In the genomic region with DNA sequence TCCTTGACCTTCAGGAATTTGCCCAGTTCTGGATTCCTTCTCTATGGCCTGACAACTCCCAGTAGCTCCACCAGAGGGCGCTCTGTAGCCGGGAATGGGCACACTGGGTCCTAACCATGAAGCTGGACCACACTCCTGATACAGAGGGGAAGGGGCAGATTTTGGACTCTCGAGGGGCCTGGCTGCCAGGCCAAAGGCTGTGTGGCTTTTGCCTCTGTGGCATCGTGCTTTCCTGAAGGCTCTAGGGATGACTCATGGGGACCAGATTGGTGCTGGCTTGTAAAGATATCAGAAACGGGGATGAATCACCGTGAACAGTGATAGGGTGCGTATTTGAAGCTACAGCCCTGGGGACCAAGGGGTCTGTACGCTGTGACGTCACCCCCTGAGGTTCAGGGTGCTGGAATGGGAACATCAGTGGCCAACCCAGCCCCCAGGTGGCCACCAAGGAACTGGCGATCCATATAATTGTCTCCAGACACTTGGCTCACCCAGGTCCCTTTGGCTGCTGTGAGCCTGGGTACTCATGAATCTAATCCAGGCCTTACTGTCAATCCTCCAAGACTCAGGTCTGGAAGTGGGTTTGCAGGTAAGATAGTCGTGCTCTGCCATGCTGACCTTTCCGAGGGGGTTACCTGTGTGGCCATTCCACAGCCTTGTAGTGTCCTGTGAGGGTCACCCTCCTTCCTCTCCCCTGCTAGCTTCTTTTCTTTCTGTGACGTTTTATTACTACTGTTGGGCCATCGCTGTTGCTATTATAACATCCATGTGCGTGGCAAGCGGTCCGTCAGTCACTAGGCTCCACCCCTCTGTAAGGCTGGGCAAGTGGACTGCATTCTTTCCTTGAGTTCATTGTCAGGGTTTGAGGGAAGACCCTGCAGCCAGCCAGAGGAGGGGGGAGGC, we compare ENCODE assay signal across 8 mouse cellular contexts. TPM values are rescaled to one million over a fixed set of nuclear protein-coding genes. Genes with fewer than 3 reads are reported as not detected.
DNase-seq lines count a peak whose midpoint lies in the region; ATAC-seq and TF ChIP-seq lines count a peak whose summit lies in the region.

No protein-coding gene starts in this region.

- H3K27me3 ChIP-seq in MEL (ENCODE audit: control insufficient read depth in 1 of 2, insufficient read depth in 2 of 2, low read length in 2 of 2), result no peaks in the 10 kb centered on the region
- H3K27me3 ChIP-seq in forebrain, embryonic 11.5 days (ENCODE audit: control insufficient read depth, insufficient read depth, low read length), result no peaks in the 10 kb centered on the region
- H3K27me3 ChIP-seq in midbrain, embryonic 11.5 days (ENCODE audit: control insufficient read depth, insufficient read depth, low read length), result no peaks in the 10 kb centered on the region

- ATAC-seq in forebrain, embryonic 11.5 days (replicated peaks; ENCODE audit: low FRiP score), result no peak
- ATAC-seq in midbrain, embryonic 11.5 days (ENCODE audit: low FRiP score), result no peak

- 53% methylated on average over 17 of the region's 17 CpGs for WGBS in forebrain, embryonic 11.5 days
- WGBS in midbrain, embryonic 11.5 days, result 59% methylated on average over 17 of the region's 17 CpGs

- no peaks in the 10 kb centered on the region for H3K4me1 ChIP-seq in MEL (ENCODE audit: control insufficient read depth in 1 of 2, insufficient read depth in 2 of 2, low read length in 2 of 2)
- peaks cover 20% of the 10 kb centered on the region for H3K4me1 ChIP-seq in brown adipose tissue, adult 24 weeks (ENCODE audit: control insufficient read depth, insufficient read depth, insufficient read length, low read length)
- H3K4me1 ChIP-seq in forebrain, embryonic 11.5 days (replicated peaks; ENCODE audit: control insufficient read depth, insufficient read depth, low read length), result no peaks in the 10 kb centered on the region
- H3K4me1 ChIP-seq in midbrain, embryonic 11.5 days (ENCODE audit: control insufficient read depth, insufficient read depth, low read length), result no peaks in the 10 kb centered on the region; the same call in 1 of the 2 replicates

- no peak overlapping the region for H3K9ac ChIP-seq in MEL (ENCODE audit: control insufficient read depth, low read depth, low read length, poor library complexity, severe bottlenecking)
- H3K9ac ChIP-seq in forebrain, embryonic 11.5 days (ENCODE audit: low read length), result no peak overlapping the region
- no peak overlapping the region for H3K9ac ChIP-seq in midbrain, embryonic 11.5 days (ENCODE audit: low read length)

- no peak overlapping the region for H3K27ac ChIP-seq in MEL (ENCODE audit: control insufficient read depth, low read depth, low read length)
- H3K27ac ChIP-seq in brown adipose tissue, adult 24 weeks (replicated peaks; ENCODE audit: low read depth, low read length), result peak overlapping the region; percentile 97
- H3K27ac ChIP-seq in forebrain, embryonic 11.5 days (ENCODE audit: low read depth, low read length), result no peak overlapping the region
- H3K27ac ChIP-seq in midbrain, embryonic 11.5 days (ENCODE audit: low read depth, low read length), result no peak overlapping the region

- no peaks in the 10 kb centered on the region for H3K36me3 ChIP-seq in MEL (ENCODE audit: control insufficient read depth in 1 of 2, insufficient read depth in 2 of 2, low read length in 2 of 2)
- H3K36me3 ChIP-seq in forebrain, embryonic 11.5 days (ENCODE audit: control insufficient read depth, insufficient read depth, low read length), result no peaks in the 10 kb centered on the region
- H3K36me3 ChIP-seq in midbrain, embryonic 11.5 days (ENCODE audit: control insufficient read depth, insufficient read depth, low read length), result no peaks in the 10 kb centered on the region

- peak; percentile 86 to 92 (median 89) for TF ChIP-seq CTCF in MEL (IDR thresholded peaks at IDR 0.05 in 2 of 3, conservative IDR thresholded peaks at IDR 0.05 in 1 of 3; ENCODE audit: control insufficient read depth in 1 of 3, insufficient read depth in 1 of 3, low read depth in 2 of 3, low read length in 3 of 3, poor library complexity in 1 of 3, severe bottlenecking in 1 of 3)

- H3K4me3 ChIP-seq in MEL (ENCODE audit: control insufficient read depth in 1 of 2, insufficient read depth in 1 of 2, low read depth in 2 of 2, low read length in 2 of 2), result no peak overlapping the region
- no peak overlapping the region for H3K4me3 ChIP-seq in brown adipose tissue, adult 24 weeks (ENCODE audit: insufficient read depth, low read depth, low read length)
- H3K4me3 ChIP-seq in forebrain, embryonic 11.5 days (ENCODE audit: low read depth, low read length), result no peak overlapping the region
- H3K4me3 ChIP-seq in midbrain, embryonic 11.5 days (ENCODE audit: low read depth, low read length), result no peak overlapping the region

- TF ChIP-seq EP300 in MEL (IDR thresholded peaks at IDR 0.05; ENCODE audit: low read depth in 1 of 2, low read length in 2 of 2), result no peak

- TF ChIP-seq RAD21 in MEL (IDR thresholded peaks at IDR 0.05; ENCODE audit: low read depth, low read length), result peak; percentile 81

- no peak overlapping the region for H3K4me2 ChIP-seq in forebrain, embryonic 11.5 days (ENCODE audit: low read depth, low read length, severe bottlenecking)
- H3K4me2 ChIP-seq in midbrain, embryonic 11.5 days, result no peak overlapping the region

- no peak for TF ChIP-seq POLR2A in MEL (IDR thresholded peaks at IDR 0.05; ENCODE audit: control insufficient read depth in 1 of 2, insufficient read depth in 1 of 2, low read depth in 1 of 2, low read length in 2 of 2, poor library complexity in 1 of 2)

- intact Hi-C loops in heart, postnatal 14 days (cut with DNase I), result loop anchor here (1.0 to 5.0 kb wide), 4 partner anchors 11 to 268 kb away; partner anchors contain the start of gene Cdpf1

- DNase-seq in MEL (ENCODE audit: low read depth, low spot score), result peak; percentile 54
- DNase-seq in forebrain, embryonic 11.5 days (ENCODE audit: low spot score), result peak; percentile 86
- peak; percentile 83 to 88 for DNase-seq in heart, postnatal 14 days
- peak; percentile 69 to 91 for DNase-seq in kidney, postnatal 36 days
- peak; percentile 98 for DNase-seq in midbrain, embryonic 11.5 days (ENCODE audit: low spot score, missing footprints)
- peak; percentile 60 for DNase-seq in skeletal muscle tissue, adult 2 months (ENCODE audit: low read depth, low spot score)
- no peak for DNase-seq in yolk sac, embryonic 10.5 days (ENCODE audit: low spot score)

- no peaks in the 10 kb centered on the region for H3K79me2 ChIP-seq in MEL (ENCODE audit: control insufficient read depth, insufficient read depth, low read length, poor library complexity)

- no peaks in the 10 kb centered on the region for H3K9me3 ChIP-seq in MEL (replicated peaks; ENCODE audit: insufficient read depth, low read length)
- no peaks in the 10 kb centered on the region for H3K9me3 ChIP-seq in forebrain, embryonic 11.5 days (ENCODE audit: control insufficient read depth, low read length)
- H3K9me3 ChIP-seq in midbrain, embryonic 11.5 days (ENCODE audit: control insufficient read depth, low read length), result no peaks in the 10 kb centered on the region

TF ChIP-seq in MEL, 35 proteins besides CTCF, POLR2A, EP300 and RAD21:
- TF ChIP-seq SMC3 (IDR thresholded peaks at IDR 0.05; ENCODE audit: low read depth, low read length) (peak; percentile 75), NELFE (IDR thresholded peaks at IDR 0.05; ENCODE audit: low read depth, low read length) (no peak), JUND (IDR thresholded peaks at IDR 0.05; ENCODE audit: low read depth, low read length) (peak; percentile 40; the same call in 1 of the 2 replicates), TCF12 (IDR thresholded peaks at IDR 0.05; ENCODE audit: low read depth, low read length) (0 out of 2 replicates have a peak, but pooled peaks have one; percentile 10), TBP (IDR thresholded peaks at IDR 0.05; ENCODE audit: low read depth, low read length) (no peak), GATA1 (IDR thresholded peaks at IDR 0.05; ENCODE audit: low read depth, low read length) (0 out of 2 replicates have a peak, but pooled peaks have one; percentile 22), CHD2 (IDR thresholded peaks at IDR 0.05; ENCODE audit: low read length) (no peak), ZC3H11A (IDR thresholded peaks at IDR 0.05; ENCODE audit: low read depth, low read length) (peak; percentile 84), MEF2A (IDR thresholded peaks at IDR 0.05; ENCODE audit: extremely low read depth, insufficient replicate concordance, low read depth, low read length, poor library complexity, severe bottlenecking) (no peak), BHLHE40 (IDR thresholded peaks at IDR 0.05; ENCODE audit: borderline replicate concordance, low read depth, low read length) (0 out of 2 replicates have a peak, but pooled peaks have one; percentile 20), TAL1 (IDR thresholded peaks at IDR 0.05; ENCODE audit: low read length) (peak; percentile 53)

RNA-seq across cellular contexts. Expression of gene Wnt7b, which starts 17.0 kb away (rescaled TPM):
- total RNA-seq in MEL (2012; rRNA removed), result not detected in 2 replicates
- polyA plus RNA-seq in MEL (2012; ENCODE audit: insufficient read depth in 1 of 2, insufficient read length in 2 of 2, low read depth in 1 of 2, low replicate concordance in 2 of 2, missing spikeins in 1 of 2), result not detected
- polyA plus RNA-seq in brown adipose tissue, adult 24 weeks (2012; ENCODE audit: insufficient read depth, insufficient read length, missing spikeins), result not detected in 2 replicates
- 146 and 153 TPM in 2 replicates for polyA plus RNA-seq in forebrain, embryonic 11.5 days (2014; fragmentation: Nextera tagmentation; extraction: Ambion mirVana)
- total RNA-seq in heart, postnatal 14 days (2021), result under 1 TPM; 0.20 to 0.88 TPM
- 38.5 and 44.3 TPM in 2 replicates for polyA plus RNA-seq in midbrain, embryonic 11.5 days (2014; fragmentation: Nextera tagmentation; extraction: Ambion mirVana)

Comparison
In these comparisons a context has a peak if more than half of its experiments do, and no peak if none do; other contexts are left out.
1. RNA of gene Wnt7b, which starts 17.0 kb away (polyA plus RNA-seq): 146 to 153 TPM in forebrain, embryonic 11.5 days and 38.5 to 44.3 TPM in midbrain, embryonic 11.5 days; not detected in MEL and not detected in brown adipose tissue, adult 24 weeks; every median in the first group is over 10 times any median in the second.